Mouse (Mus musculus) heart, adult 18-20 months (tissue): ENCODE measurements around the gene Lgi2. TPM values are rescaled to one million over a fixed set of nuclear protein-coding genes. Genes with fewer than 3 reads are reported as not detected.
A peak's percentile ranks its signal among the peaks of the same experiment; 100 is the strongest.

Experiments used
- DNase-seq, 2 experiments: peaks; one replicate each; pipeline ENCODE4 v3.0.0; 2021 to 2022; ENCODE audit warnings: mixed read lengths in 1 of 2
- total RNA-seq, 2 experiments: library from RNA; stranded (reverse); gene quantifications; 2 replicates each; pipeline ENCODE4 v1.2.3; 2021

Lgi2 gene
- total RNA-seq, 2 experiments from 2014 or later: 0.54 to 0.57 TPM

- no peak for DNase-seq
Observed at GRCm38 (mm10) chr5:52537024-52537423, 29.2 kb downstream of the Lgi2 start.

DNA sequence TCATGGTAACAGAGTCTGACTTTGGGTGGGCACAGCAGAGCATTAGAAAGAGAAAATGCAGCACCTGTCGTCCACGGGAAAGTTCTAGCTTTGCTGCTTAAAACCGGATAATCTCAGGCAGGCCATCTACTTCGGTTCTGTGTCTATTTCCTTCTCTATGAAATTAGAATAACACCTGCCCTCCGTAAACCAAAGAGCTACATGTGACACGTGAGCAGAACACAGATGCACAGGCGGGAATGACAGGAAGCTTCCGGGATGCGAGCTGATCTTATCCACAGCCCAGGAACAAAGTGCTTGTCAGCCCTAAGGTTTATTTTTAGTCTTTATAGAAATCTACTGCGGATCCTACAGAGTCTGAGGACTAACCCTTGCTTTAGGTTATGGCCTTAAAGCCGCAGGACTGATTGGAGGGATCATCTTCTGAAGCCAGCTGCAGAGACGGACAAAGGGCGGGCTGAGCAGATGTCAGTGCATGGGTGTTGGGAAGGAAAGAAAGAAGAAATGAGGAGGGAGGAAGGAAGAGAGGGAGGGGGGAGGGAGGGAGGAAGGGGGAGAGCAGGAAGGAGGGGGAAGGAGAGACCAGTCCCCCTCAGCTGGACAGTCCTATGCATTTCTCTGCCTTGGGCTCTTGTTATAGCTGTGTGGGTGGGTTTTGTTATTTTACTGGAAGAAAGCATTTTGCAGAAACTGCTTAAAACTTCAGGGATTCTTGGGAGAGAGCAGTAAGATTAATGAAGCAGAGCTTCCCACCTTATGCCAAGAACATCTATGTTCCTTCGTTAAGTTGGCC, 31.3 kb downstream of the Lgi2 start:
- DNase-seq: no peak

DNA sequence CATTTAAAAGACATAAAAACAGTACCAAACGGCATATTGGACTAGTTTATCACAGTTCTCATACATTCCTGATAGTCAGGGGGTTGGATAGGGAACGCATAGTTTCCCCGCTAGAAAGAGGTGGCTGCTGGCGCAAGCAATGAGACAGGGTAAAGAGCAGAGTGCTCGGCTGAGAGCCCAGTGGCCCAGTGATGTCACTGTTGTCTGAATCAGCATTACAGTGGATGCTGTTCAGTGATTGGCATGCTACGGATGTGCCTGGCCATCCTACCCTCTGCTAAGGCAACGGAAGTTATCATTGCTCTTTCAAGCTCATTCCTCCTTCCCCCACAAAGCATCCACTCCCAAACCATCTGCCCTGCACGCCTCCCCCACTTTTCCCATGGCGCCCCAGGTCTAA, 32.6 kb downstream of the Lgi2 start:
- DNase-seq: no peak

DNA sequence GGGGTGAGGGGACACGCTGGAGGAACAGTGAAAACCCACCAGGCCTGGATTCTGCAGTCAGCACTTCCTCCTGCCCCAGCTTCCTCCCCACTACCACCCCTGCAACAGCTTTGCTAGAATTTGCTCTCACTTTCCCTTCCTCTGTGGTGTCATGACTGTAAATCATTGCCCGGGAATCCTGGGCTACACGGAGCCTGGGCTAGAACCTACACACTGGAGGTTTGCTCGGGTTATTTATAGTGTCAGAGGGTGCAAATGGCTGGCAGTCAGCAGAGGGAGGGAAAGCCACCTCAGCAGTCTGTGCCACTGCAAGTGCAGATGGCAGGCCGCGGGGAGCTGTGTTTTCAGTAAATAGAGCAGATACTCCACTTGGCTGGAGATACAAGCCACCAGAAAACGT, 37.7 kb downstream of the Lgi2 start:
- no peak for DNase-seq

- DNase-seq: peak; percentile 22 to 24
Observed at GRCm38 (mm10) chr5:52526324-52526986, 39.8 kb downstream of the Lgi2 start.

DNA sequence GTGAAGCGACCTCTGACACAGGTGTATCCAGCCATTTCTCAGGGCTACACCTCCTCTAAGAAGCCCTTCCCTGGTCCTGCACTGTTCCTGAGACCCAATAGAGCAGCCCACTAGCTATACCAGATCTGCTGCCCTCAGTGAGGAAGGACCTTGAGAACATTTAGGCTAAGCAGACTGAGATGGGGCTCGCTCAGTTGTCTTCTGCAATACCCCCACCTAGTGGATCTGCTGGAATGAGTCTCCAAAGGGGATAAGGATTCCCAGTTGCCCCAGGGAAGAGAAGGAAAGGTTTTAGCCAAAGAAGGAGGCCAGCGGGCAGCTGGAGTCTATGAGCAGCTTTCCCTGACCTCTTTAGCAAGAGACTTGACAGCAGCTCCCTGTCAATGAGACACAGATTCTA, 42.1 kb downstream of the Lgi2 start:
- peak; percentile 43 to 63 for DNase-seq

DNA sequence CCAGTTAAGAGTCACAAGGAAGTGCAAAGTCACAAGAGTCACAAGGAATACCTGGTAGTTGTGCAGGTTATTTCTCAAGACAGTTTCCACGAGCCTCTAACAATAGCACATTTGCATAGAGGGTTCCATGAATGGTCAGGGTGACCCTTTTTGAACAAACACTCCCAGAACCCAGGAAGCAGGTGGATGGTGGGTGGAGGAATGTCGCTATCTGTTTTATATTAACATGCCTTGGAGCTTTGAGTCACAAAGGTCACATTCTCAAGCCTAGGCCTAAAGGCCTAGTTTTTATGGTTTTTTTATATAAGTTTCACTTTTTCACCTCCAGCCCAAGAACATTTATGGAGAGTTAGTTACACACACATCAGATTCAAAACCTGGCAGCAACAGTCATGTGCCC, 46.3 kb downstream of the Lgi2 start:
- no peak for DNase-seq

DNA sequence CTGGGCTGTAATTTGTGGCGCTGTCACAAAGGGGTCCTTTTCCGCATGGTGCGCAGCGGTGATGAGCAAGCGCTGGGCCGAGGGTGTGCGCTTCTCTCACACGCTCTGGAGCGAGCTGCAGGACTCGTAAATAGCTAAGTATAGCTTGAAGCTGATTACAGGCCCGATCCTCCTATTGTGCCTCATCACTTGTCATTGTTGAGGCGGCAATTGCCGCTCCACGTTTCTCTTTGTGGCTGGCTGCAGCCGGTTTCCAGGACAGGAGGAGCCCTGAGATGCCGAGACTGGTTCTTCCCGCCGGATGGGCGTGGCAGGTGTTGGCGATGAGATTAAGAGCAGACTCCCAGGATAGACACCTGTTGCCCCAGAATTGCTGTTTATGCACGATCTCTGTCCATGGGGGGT, 50.2 kb downstream of the Lgi2 start:
- peak in 1 of 2 experiments; percentile 17 for DNase-seq

DNA sequence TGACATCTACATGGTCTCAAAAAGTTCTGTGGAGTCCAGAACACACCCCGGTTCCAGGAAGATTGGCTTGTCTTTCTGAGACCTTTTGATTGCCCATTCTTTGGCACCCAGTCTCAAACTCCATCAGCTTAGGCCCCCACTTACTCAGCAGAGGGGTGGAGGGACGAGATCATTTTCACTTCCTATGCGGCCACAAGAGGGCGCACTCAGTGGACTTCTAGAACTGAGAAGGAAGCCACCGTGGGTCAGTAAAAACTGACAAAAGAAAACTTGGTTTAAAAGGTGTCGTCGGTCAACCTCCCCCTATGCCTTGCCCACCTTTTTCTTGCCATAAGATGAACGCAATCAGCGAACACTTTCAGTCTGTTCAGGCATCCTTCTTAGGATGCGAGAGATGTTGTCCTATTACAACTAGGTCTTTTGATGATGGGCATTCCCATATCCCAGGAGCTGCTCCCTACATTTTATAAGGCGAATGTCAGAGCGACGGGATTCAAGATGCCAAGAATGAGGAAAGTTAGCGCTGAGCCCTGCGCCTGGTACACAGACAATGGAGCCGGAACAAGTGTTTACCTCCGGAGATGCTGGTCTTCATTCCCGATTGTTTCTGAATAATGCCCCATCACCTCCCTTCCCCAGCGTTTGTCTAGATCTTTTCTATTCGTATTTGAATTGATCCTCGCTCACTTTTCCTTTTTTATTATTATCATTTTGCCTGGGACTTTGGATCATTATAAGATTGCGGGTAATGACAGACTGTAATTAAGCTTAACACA, 50.8 kb downstream of the Lgi2 start:
- peak; percentile 50 to 84 for DNase-seq

DNA sequence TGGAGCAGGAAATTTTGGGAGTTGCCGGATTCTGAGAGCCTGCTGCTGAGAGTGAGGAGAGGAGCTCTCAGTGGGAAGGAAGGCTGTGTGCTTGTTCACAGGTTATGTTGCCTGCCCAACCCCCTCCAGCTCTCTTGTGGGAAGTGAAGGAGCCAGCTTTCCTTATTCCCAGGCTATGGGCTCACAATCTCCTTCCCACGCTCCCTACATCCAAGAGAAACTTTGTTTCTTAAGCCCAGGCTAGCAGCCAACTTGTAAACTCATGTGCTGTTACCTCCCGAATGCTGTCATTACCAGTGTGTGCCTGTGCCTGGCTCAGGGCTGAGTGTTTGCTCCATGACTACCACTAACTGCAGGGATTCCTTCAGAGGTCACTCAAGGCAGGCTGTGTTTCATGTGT, 55.2 kb downstream of the Lgi2 start:
- DNase-seq: peak; percentile 30 to 41

DNA sequence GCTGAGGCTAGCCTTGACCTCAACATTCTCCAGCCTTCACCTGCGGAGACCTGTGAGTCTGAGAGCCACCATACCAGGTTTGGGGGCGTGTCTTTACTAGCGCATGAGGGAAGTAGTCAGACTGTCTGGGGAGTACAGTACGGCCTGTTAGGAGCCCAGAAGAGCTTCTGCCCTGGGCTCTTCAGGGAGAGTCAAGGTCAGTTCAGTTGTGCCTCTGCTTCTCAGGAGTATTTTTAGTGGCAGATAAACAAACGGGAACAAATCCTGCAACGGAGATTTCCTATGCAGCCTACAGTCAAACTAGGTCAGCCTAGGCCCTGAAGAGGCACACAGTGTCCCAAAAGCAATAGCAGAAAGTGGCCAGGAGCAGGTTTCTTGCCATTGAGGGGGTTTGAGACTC, 56.8 kb downstream of the Lgi2 start:
- DNase-seq: peak; percentile 50 to 73

GRCm38 (mm10) chr5:52504666-52505065, 61.6 kb downstream of the Lgi2 start:
- DNase-seq: no peak

- no peak for DNase-seq
Observed at GRCm38 (mm10) chr5:52504148-52504547, 62.1 kb downstream of the Lgi2 start.

DNA sequence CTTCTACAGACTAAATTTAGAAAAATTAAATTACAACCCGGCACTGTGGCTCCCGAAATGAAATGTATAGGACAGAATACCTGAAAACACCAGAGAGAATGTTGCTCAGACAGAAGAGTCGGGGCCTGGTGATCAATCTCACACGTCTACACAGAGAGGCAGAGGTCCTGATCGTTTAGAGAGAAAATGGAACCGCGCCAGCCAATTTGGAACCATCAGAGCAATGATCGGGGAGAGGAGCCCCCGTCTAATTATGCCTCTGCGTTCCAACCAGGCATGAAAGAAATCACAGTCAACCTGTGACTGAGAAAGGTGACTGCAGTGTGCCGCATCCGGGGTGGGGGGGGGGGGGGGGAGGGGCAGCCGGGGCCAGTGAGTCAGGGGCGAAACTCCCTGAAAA, 70.6 kb downstream of the Lgi2 start:
- no peak for DNase-seq

DNA sequence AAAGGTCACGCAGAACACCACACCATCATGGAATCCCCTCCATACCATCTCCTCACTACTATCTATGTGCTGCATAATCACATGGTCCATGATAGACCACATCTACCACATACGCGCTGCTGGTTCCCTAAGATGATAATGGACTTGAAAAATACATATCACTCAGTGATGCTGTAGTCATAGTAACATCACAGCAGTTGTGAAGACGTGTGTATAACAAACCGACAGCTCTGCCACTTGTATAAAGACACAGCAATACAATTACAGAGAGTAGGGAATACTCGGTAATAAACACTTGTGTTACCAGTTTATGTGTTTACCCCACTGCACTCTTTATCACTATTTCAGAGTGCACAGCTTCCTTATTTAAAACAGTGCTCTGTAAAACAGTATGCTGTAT, 74.8 kb downstream of the Lgi2 start:
- no peak for DNase-seq

DNA sequence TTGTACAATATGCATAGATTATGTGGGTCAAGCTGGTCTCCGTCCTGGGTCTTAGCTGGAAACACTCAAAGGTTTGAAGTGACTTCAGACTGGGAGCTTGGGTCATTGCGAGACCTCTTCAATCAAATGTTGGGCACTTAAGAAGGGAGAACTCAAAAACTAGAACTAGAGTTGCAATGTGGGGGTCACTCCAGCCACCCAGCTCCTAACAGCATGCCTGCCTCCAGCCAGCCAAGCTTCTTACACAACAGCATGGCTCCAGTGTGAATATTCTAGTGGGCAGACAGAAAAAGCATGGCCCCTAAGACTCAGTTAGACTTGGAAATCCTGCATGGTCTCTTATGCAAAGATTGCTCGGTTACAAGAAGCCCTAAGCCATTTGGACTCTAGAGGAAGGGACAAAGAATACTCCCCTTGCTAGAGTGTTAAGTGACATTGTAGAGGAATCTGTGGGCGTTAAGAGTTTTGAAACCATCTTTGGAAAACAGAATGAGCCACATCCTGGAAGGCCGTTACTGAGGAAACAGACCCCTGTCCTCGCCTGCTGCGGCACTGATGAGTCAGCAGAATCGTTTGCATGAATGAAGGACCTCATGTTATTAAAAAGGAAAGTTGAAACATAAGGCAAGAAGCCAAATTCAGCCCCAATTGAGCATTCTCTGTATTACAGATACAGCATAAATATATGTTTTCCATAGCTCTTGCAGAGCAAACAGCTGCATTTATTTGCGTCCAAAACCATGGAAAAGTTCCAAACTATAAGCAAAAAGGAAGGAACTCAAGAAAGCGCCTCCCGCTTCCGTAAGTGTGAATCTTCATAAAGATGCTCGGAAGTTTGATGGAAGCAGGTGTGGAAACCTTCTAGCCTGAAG, 78.5 kb downstream of the Lgi2 start:
- DNase-seq: no peak

Other genes with a start within 250 kb of the Lgi2 start
- 10 to 100 TPM; 14.6 to 15.8 TPM for gene Sod3, start 202.7 kb downstream of the Lgi2 start, total RNA-seq
- gene Ccdc149, start 94.9 kb downstream of the Lgi2 start, total RNA-seq: 1 to 10 TPM; 7.6 TPM
- 1 to 10 TPM; 5.2 to 6.7 TPM for gene Sepsecs, start 103.2 kb upstream of the Lgi2 start, total RNA-seq
- gene Pi4k2b, start 175.1 kb upstream of the Lgi2 start, total RNA-seq: 1 to 10 TPM; 1.5 to 2.6 TPM
- gene Zcchc4, start 208.9 kb upstream of the Lgi2 start, total RNA-seq: 1 to 10 TPM; 6.7 to 9.3 TPM